Mouse (Mus musculus): ENCODE measurements around the gene Baz2a.

Gene Baz2a

GRCm38 (mm10) chr10:128053001-128053400 lies 38.4 kb upstream of the Baz2a start:
- peaks cover 13% of the 10 kb centered on the region for H3K4me1 ChIP-seq (replicated peaks; ENCODE audit: low read depth, low read length)
- peaks cover 38% of the 10 kb centered on the region for H3K36me3 ChIP-seq (ENCODE audit: insufficient read depth, low read length)
- no peaks in the 10 kb centered on the region for H3K9me3 ChIP-seq (ENCODE audit: low read length)
- peaks cover 3% of the 10 kb centered on the region; the same call in 1 of the 2 replicates for H3K27me3 ChIP-seq (ENCODE audit: insufficient read depth, low read length)
- no peak overlapping the region for H3K4me3 ChIP-seq (replicated peaks; ENCODE audit: low read length)
- no peak for TF ChIP-seq POU5F1 (IDR thresholded peaks at IDR 0.05; ENCODE audit: borderline replicate concordance, low read length)
- TF ChIP-seq NANOG (IDR thresholded peaks at IDR 0.05; ENCODE audit: borderline replicate concordance, low read length) = no peak
- no peak for TF ChIP-seq CTCF (conservative IDR thresholded peaks at IDR 0.05; ENCODE audit: low read length)

- Histone ChIP-seq H3K4me1 (replicated peaks; ENCODE audit: low read depth, low read length) (peaks cover 42% of the 10 kb centered on the region), H3K9me3 (ENCODE audit: low read length) (no peaks in the 10 kb centered on the region), H3K4me3 (replicated peaks; ENCODE audit: low read length) (peak overlapping the region; percentile 98), H3K36me3 (ENCODE audit: insufficient read depth, low read length) (peaks cover 27% of the 10 kb centered on the region), H3K27me3 (ENCODE audit: insufficient read depth, low read length) (peaks cover 3% of the 10 kb centered on the region; the same call in 1 of the 2 replicates)
- TF ChIP-seq CTCF (conservative IDR thresholded peaks at IDR 0.05; ENCODE audit: low read length) = no peak
- TF ChIP-seq NANOG (IDR thresholded peaks at IDR 0.05; ENCODE audit: borderline replicate concordance, low read length) = peak; percentile 33; the same call in 1 of the 2 replicates
These were observed 33.2 kb upstream of the Baz2a start for GRCm38 (mm10) chr10:128058184-128058583.

- no peaks in the 10 kb centered on the region for H3K9me3 ChIP-seq (ENCODE audit: low read length)
- H3K4me3 ChIP-seq (replicated peaks; ENCODE audit: low read length) = peak within 1 kb of the TSS; percentile 98
- peaks cover 46% of the 10 kb centered on the region for H3K4me1 ChIP-seq (replicated peaks; ENCODE audit: low read depth, low read length)
- H3K27me3 ChIP-seq (ENCODE audit: insufficient read depth, low read length) = peaks cover 3% of the 10 kb centered on the region; the same call in 1 of the 2 replicates
- H3K36me3 ChIP-seq (ENCODE audit: insufficient read depth, low read length) = peaks cover 32% of the 10 kb centered on the region
- TF ChIP-seq POU5F1 (IDR thresholded peaks at IDR 0.05; ENCODE audit: borderline replicate concordance, low read length) (no peak), CTCF (conservative IDR thresholded peaks at IDR 0.05; ENCODE audit: low read length) (no peak)
These were observed 32.7 kb upstream of the Baz2a start, which contains the start of gene Ptges3 for GRCm38 (mm10) chr10:128058601-128059151. Gene Ptges3, plus strand, starts transcription at chr10:128058954.

GRCm38 (mm10) chr10:128059207-128059981 lies 32.0 kb upstream of the Baz2a start:
- Histone ChIP-seq H3K9me3 (ENCODE audit: low read length) (no peaks in the 10 kb centered on the region), H3K27me3 (ENCODE audit: insufficient read depth, low read length) (no peaks in the 10 kb centered on the region), H3K36me3 (ENCODE audit: insufficient read depth, low read length) (peaks cover 38% of the 10 kb centered on the region), H3K4me1 (replicated peaks; ENCODE audit: low read depth, low read length) (peaks cover 54% of the 10 kb centered on the region), H3K4me3 (replicated peaks; ENCODE audit: low read length) (peak overlapping the region; percentile 98)
- no peak for TF ChIP-seq NANOG (IDR thresholded peaks at IDR 0.05; ENCODE audit: borderline replicate concordance, low read length)
- TF ChIP-seq CTCF (conservative IDR thresholded peaks at IDR 0.05; ENCODE audit: low read length) = no peak
- no peak for TF ChIP-seq POU5F1 (IDR thresholded peaks at IDR 0.05; ENCODE audit: borderline replicate concordance, low read length)

- no peaks in the 10 kb centered on the region for H3K9me3 ChIP-seq (ENCODE audit: low read length)
- peaks cover 71% of the 10 kb centered on the region for H3K4me1 ChIP-seq (replicated peaks; ENCODE audit: low read depth, low read length)
- H3K36me3 ChIP-seq (ENCODE audit: insufficient read depth, low read length) = peaks cover 55% of the 10 kb centered on the region
- no peaks in the 10 kb centered on the region for H3K27me3 ChIP-seq (ENCODE audit: insufficient read depth, low read length)
- H3K4me3 ChIP-seq (replicated peaks; ENCODE audit: low read length) = peak overlapping the region; percentile 98
- TF ChIP-seq POU5F1 (IDR thresholded peaks at IDR 0.05; ENCODE audit: borderline replicate concordance, low read length) (no peak), NANOG (IDR thresholded peaks at IDR 0.05; ENCODE audit: borderline replicate concordance, low read length) (no peak), CTCF (conservative IDR thresholded peaks at IDR 0.05; ENCODE audit: low read length) (no peak)
These were observed 30.3 kb upstream of the Baz2a start for GRCm38 (mm10) chr10:128061109-128061508.

GRCm38 (mm10) chr10:128062221-128062989 lies 29.0 kb upstream of the Baz2a start:
- Histone ChIP-seq H3K27me3 (ENCODE audit: insufficient read depth, low read length) (no peaks in the 10 kb centered on the region), H3K36me3 (ENCODE audit: insufficient read depth, low read length) (peaks cover 68% of the 10 kb centered on the region), H3K9me3 (ENCODE audit: low read length) (no peaks in the 10 kb centered on the region), H3K4me1 (replicated peaks; ENCODE audit: low read depth, low read length) (peaks cover 76% of the 10 kb centered on the region), H3K4me3 (replicated peaks; ENCODE audit: low read length) (peak overlapping the region; percentile 98)
- TF ChIP-seq NANOG (IDR thresholded peaks at IDR 0.05; ENCODE audit: borderline replicate concordance, low read length) (no peak), CTCF (conservative IDR thresholded peaks at IDR 0.05; ENCODE audit: low read length) (no peak), POU5F1 (IDR thresholded peaks at IDR 0.05; ENCODE audit: borderline replicate concordance, low read length) (no peak)

GRCm38 (mm10) chr10:128066072-128066471 lies 25.3 kb upstream of the Baz2a start:
- H3K4me1 ChIP-seq (replicated peaks; ENCODE audit: low read depth, low read length) = peaks cover 84% of the 10 kb centered on the region
- H3K9me3 ChIP-seq (ENCODE audit: low read length) = no peaks in the 10 kb centered on the region
- no peak overlapping the region; the same call in 1 of the 2 replicates for H3K4me3 ChIP-seq (replicated peaks; ENCODE audit: low read length)
- peaks cover 98% of the 10 kb centered on the region for H3K36me3 ChIP-seq (ENCODE audit: insufficient read depth, low read length)
- 0 out of 2 replicates have a peak, but pooled peaks have one; percentile 11 for TF ChIP-seq CTCF (conservative IDR thresholded peaks at IDR 0.05; ENCODE audit: low read length)
- TF ChIP-seq POU5F1 (IDR thresholded peaks at IDR 0.05; ENCODE audit: borderline replicate concordance, low read length) = no peak
- TF ChIP-seq NANOG (IDR thresholded peaks at IDR 0.05; ENCODE audit: borderline replicate concordance, low read length) = no peak
- H3K27me3 ChIP-seq (ENCODE audit: insufficient read depth, low read length) = no peaks in the 10 kb centered on the region

GRCm38 (mm10) chr10:128069201-128069600 lies 22.2 kb upstream of the Baz2a start:
- no peak for TF ChIP-seq POU5F1 (IDR thresholded peaks at IDR 0.05; ENCODE audit: borderline replicate concordance, low read length)
- TF ChIP-seq CTCF (conservative IDR thresholded peaks at IDR 0.05; ENCODE audit: low read length) = no peak
- TF ChIP-seq NANOG (IDR thresholded peaks at IDR 0.05; ENCODE audit: borderline replicate concordance, low read length) = no peak; the same call in 1 of the 2 replicates
- Histone ChIP-seq H3K36me3 (ENCODE audit: insufficient read depth, low read length) (peaks cover 99% of the 10 kb centered on the region), H3K4me3 (replicated peaks; ENCODE audit: low read length) (no peak overlapping the region; the same call in 1 of the 2 replicates), H3K9me3 (ENCODE audit: low read length) (no peaks in the 10 kb centered on the region), H3K4me1 (replicated peaks; ENCODE audit: low read depth, low read length) (peaks cover 78% of the 10 kb centered on the region), H3K27me3 (ENCODE audit: insufficient read depth, low read length) (no peaks in the 10 kb centered on the region)
